Comparison of ENCODE assay signal across 21 mouse cellular contexts in genomic region chr6:30921826-30922225, GRCm38 (mm10). TPM values are rescaled to one million over a fixed set of nuclear protein-coding genes. Genes with fewer than 3 reads are reported as not detected.
DNase-seq lines count a peak whose midpoint lies in the region; ATAC-seq lines count a peak whose summit lies in the region.
"Had no signal": no experiment of that assay in that cellular context is flagged by ENCODE, and none has a peak within 500 bp of the region (broad histone marks: within the 10 kb centered on the region; RNA-seq: fewer than 3 reads in every experiment).

No protein-coding gene starts in this region.

- WGBS in hindbrain, embryonic 15.5 days = 70% methylated on average over 10 of the region's 11 CpGs
- 78% methylated on average over 10 of the region's 11 CpGs for WGBS in hindbrain, embryonic 11.5 days
- 62% methylated on average over 10 of the region's 11 CpGs for WGBS in midbrain, embryonic 16.5 days

- H3K27me3 ChIP-seq in hindbrain, embryonic 15.5 days = no peaks in the 10 kb centered on the region
- H3K27me3 ChIP-seq in hindbrain, embryonic 11.5 days (ENCODE audit: control insufficient read depth, insufficient read depth, low read length) = 0 out of 2 replicates have a peak, but pooled peaks cover 2% of the 10 kb centered on the region
- no peaks in the 10 kb centered on the region for H3K27me3 ChIP-seq in midbrain, embryonic 16.5 days (ENCODE audit: control insufficient read depth, insufficient read depth, low read depth, low read length)
- H3K27me3 ChIP-seq: heart, embryonic 13.5 days; limb, embryonic 13.5 days had no signal

- ATAC-seq in hindbrain, embryonic 15.5 days (ENCODE audit: low FRiP score, low read depth) = no peak
- no peak for ATAC-seq in hindbrain, embryonic 11.5 days (ENCODE audit: low FRiP score)
- ATAC-seq in midbrain, embryonic 16.5 days = no peak
- ATAC-seq: activated CD4-positive, CD25-positive, alpha-beta regulatory T cell, adult 4 months; intestine, embryonic 16.5 days; lung, postnatal 0 days; Patski had no signal

- H3K36me3 ChIP-seq in hindbrain, embryonic 15.5 days = no peaks in the 10 kb centered on the region
- H3K36me3 ChIP-seq in hindbrain, embryonic 11.5 days (ENCODE audit: control insufficient read depth, insufficient read depth, low read length) = no peaks in the 10 kb centered on the region
- no peaks in the 10 kb centered on the region for H3K36me3 ChIP-seq in midbrain, embryonic 16.5 days (ENCODE audit: control insufficient read depth, insufficient read depth, low read length)
- H3K36me3 ChIP-seq: heart, embryonic 13.5 days; limb, embryonic 13.5 days had no signal

- no peaks in the 10 kb centered on the region for H3K9me3 ChIP-seq in hindbrain, embryonic 15.5 days
- no peaks in the 10 kb centered on the region for H3K9me3 ChIP-seq in hindbrain, embryonic 11.5 days (ENCODE audit: control insufficient read depth, low read length)
- no peaks in the 10 kb centered on the region for H3K9me3 ChIP-seq in midbrain, embryonic 16.5 days (replicated peaks; ENCODE audit: control insufficient read depth, low read length, poor library complexity, severe bottlenecking)
- H3K9me3 ChIP-seq: heart, embryonic 13.5 days; limb, embryonic 13.5 days had no signal

- no peak overlapping the region for H3K27ac ChIP-seq in hindbrain, embryonic 15.5 days (replicated peaks)
- H3K27ac ChIP-seq in hindbrain, embryonic 11.5 days (ENCODE audit: low read depth, low read length) = no peak overlapping the region
- no peak overlapping the region for H3K27ac ChIP-seq in midbrain, embryonic 16.5 days (ENCODE audit: low read length)
- H3K27ac ChIP-seq: heart, embryonic 13.5 days; limb, embryonic 13.5 days; liver, embryonic 14.5 days had no signal

- H3K4me3 ChIP-seq in hindbrain, embryonic 15.5 days = no peak overlapping the region
- H3K4me3 ChIP-seq in hindbrain, embryonic 11.5 days (ENCODE audit: low read depth, low read length) = no peak overlapping the region
- no peak overlapping the region; the same call in 1 of the 2 replicates for H3K4me3 ChIP-seq in midbrain, embryonic 16.5 days (ENCODE audit: low read depth, low read length)
- H3K4me3 ChIP-seq: limb, embryonic 13.5 days; myocyte had no signal

- DNase-seq in cerebellum, postnatal 25 days = peak; percentile 9 to 14
- DNase-seq in cerebellum, adult 11-12 months = no peak
- DNase-seq in hindbrain, embryonic 11.5 days (ENCODE audit: low spot score) = no peak
- peak; percentile 22 to 51 for DNase-seq in spleen, adult 18-20 months
- DNase-seq in spleen, adult 12 weeks (ENCODE audit: low spot score) = no peak
- DNase-seq in ovary, postnatal 14 days (ENCODE audit: low spot score) = no peak
- DNase-seq: adrenal gland, postnatal 25 days; cerebellum, adult 9-10 months; thymus, postnatal 14 days had no signal

- H3K4me1 ChIP-seq in hindbrain, embryonic 15.5 days (replicated peaks) = peaks cover 3% of the 10 kb centered on the region; the same call in 1 of the 2 replicates
- no peaks in the 10 kb centered on the region for H3K4me1 ChIP-seq in hindbrain, embryonic 11.5 days (replicated peaks; ENCODE audit: control insufficient read depth, insufficient read depth, low read length)
- H3K4me1 ChIP-seq in midbrain, embryonic 16.5 days (ENCODE audit: control insufficient read depth, insufficient read depth, low read length) = no peaks in the 10 kb centered on the region

- H3K9ac ChIP-seq in hindbrain, embryonic 15.5 days = no peak overlapping the region
- no peak overlapping the region for H3K9ac ChIP-seq in hindbrain, embryonic 11.5 days (ENCODE audit: low read depth, low read length)
- H3K9ac ChIP-seq in midbrain, embryonic 16.5 days (ENCODE audit: low read depth, low read length) = no peak overlapping the region
- H3K9ac ChIP-seq: limb, embryonic 13.5 days; liver, embryonic 14.5 days had no signal

- H3K4me2 ChIP-seq in hindbrain, embryonic 15.5 days = peak overlapping the region; percentile 51
- H3K4me2 ChIP-seq in hindbrain, embryonic 11.5 days (replicated peaks; ENCODE audit: low read depth, low read length) = no peak overlapping the region
- H3K4me2 ChIP-seq in midbrain, embryonic 16.5 days (ENCODE audit: low read length) = peak overlapping the region; percentile 67; the same call in 1 of the 2 replicates

RNA-seq across cellular contexts. Expression of gene Tsga13, which starts 6.5 kb away (rescaled TPM):
- 0.26 TPM in 1 of 2 replicates, not detected in the other for polyA plus RNA-seq in hindbrain, embryonic 15.5 days (2015; fragmentation: Nextera tagmentation; extraction: Ambion mirVana)
- polyA plus RNA-seq in hindbrain, embryonic 11.5 days (2014; fragmentation: Nextera tagmentation; extraction: Ambion mirVana) = 0.27 TPM in 1 of 2 replicates, not detected in the other
- polyA plus RNA-seq in midbrain, embryonic 16.5 days (2015; fragmentation: Nextera tagmentation; extraction: Ambion mirVana) = 0.16 and 0.39 TPM in 2 replicates
- polyA plus RNA-seq: activated CD4-positive, CD25-positive, alpha-beta regulatory T cell, adult 4 months; C2C12; embryonic facial prominence, embryonic 11.5 days; heart, embryonic 13.5 days; intestine, embryonic 16.5 days; myocyte; Patski had no signal

RNA-seq across cellular contexts. Expression of gene Copg2, which starts 25.2 kb away (rescaled TPM):
- polyA plus RNA-seq in hindbrain, embryonic 15.5 days (2015; fragmentation: Nextera tagmentation; extraction: Ambion mirVana) = 27.8 and 28.2 TPM in 2 replicates
- polyA plus RNA-seq in hindbrain, embryonic 11.5 days (2014; fragmentation: Nextera tagmentation; extraction: Ambion mirVana) = 40.9 and 45.3 TPM in 2 replicates
- 26.8 and 31.8 TPM in 2 replicates for polyA plus RNA-seq in midbrain, embryonic 16.5 days (2015; fragmentation: Nextera tagmentation; extraction: Ambion mirVana)

RNA-seq across cellular contexts. Expression of gene Klf14, which starts 37.1 kb away (rescaled TPM):
- polyA plus RNA-seq in hindbrain, embryonic 15.5 days (2015; fragmentation: Nextera tagmentation; extraction: Ambion mirVana) = 0.22 and 0.25 TPM in 2 replicates
- polyA plus RNA-seq in hindbrain, embryonic 11.5 days (2014; fragmentation: Nextera tagmentation; extraction: Ambion mirVana) = 0.45 and 0.63 TPM in 2 replicates
- polyA plus RNA-seq in midbrain, embryonic 16.5 days (2015; fragmentation: Nextera tagmentation; extraction: Ambion mirVana) = 0.17 and 0.28 TPM in 2 replicates
- polyA plus RNA-seq: activated CD4-positive, CD25-positive, alpha-beta regulatory T cell, adult 4 months; C2C12; myocyte; Patski had no signal

Comparison
In these comparisons a context has a peak if more than half of its experiments do, and no peak if none do; other contexts are left out.
1. DNase-seq: peak in cerebellum, postnatal 25 days (2 of 2) and spleen, adult 18-20 months (2 of 2); none in cerebellum, adult 11-12 months (single experiment), hindbrain, embryonic 11.5 days (single experiment), spleen, adult 12 weeks (single experiment) and ovary, postnatal 14 days (single experiment).